Mouse (Mus musculus) heart, postnatal 0 days (tissue): ENCODE results near the gene Mcee. TPM values are rescaled to one million over a fixed set of nuclear protein-coding genes. Genes with fewer than 3 reads are reported as not detected.

Experiments
- ATAC-seq: fragments of 200-750 bp; cut with Nextera tagmentation; 2 replicates; pipeline ENCODE4 v1.8.0; 2017; ENCODE audit warnings: low read depth, moderate number of reproducible peaks, moderate library complexity; ENCODE audit not compliant: insufficient read depth
- DNase-seq: peaks from one replicate; pipeline ENCODE4 v3.0.0-alpha.2; 2016; ENCODE audit warnings: low spot score
- H3K27ac ChIP-seq: fragments of 300-500 bp; sonication (generic); 2 replicates; pipeline ENCODE4 v1.5.1; 2014; ENCODE audit warnings: low read depth, mild to moderate bottlenecking
- H3K27me3 ChIP-seq: fragments of 300-500 bp; sonication (generic); 2 replicates; pipeline ENCODE4 v1.6.1; 2014; ENCODE audit warnings: low read length, mixed read lengths; ENCODE audit not compliant: control insufficient read depth, insufficient read depth
- H3K36me3 ChIP-seq: fragments of 300-500 bp; sonication (generic); replicated peaks from 2 replicates; pipeline ENCODE4 v1.6.1; 2014; ENCODE audit warnings: low read length, mixed read lengths; ENCODE audit not compliant: control insufficient read depth, insufficient read depth
- H3K4me1 ChIP-seq: fragments of 300-500 bp; sonication (generic); 2 replicates; pipeline ENCODE4 v1.6.1; 2014; ENCODE audit warnings: antibody characterized with exemption; ENCODE audit not compliant: control insufficient read depth, insufficient read depth
- H3K4me2 ChIP-seq: fragments of 300-500 bp; sonication (generic); 2 replicates; pipeline ENCODE4 v1.6.1; 2014; ENCODE audit warnings: low read depth, mild to moderate bottlenecking, low read length, moderate library complexity
- H3K4me3 ChIP-seq: fragments of 300-500 bp; sonication (generic); 2 replicates; pipeline ENCODE4 v1.5.1; 2014; ENCODE audit warnings: low read depth, low read length
- H3K9ac ChIP-seq: fragments of 300-500 bp; sonication (generic); replicated peaks from 2 replicates; pipeline ENCODE4 v1.6.1; 2014; ENCODE audit warnings: low read depth, low read length, mixed read lengths
- H3K9me3 ChIP-seq: fragments of 300-500 bp; sonication (generic); replicated peaks from 2 replicates; pipeline ENCODE4 v1.6.1; 2016; ENCODE audit warnings: low read length; ENCODE audit not compliant: control insufficient read depth
- CTCF ChIP-seq: IDR thresholded peaks from 2 replicates; pipeline ENCODE4 v1.5.1; 2016; ENCODE audit warnings: antibody characterized with exemption, control low read depth, low read depth
- EP300 ChIP-seq: IDR thresholded peaks from 2 replicates; pipeline ENCODE4 v1.6.1; 2016; ENCODE audit warnings: antibody characterized with exemption, low read depth
- WGBS: fragments of 180-500 bp; shearing (Covaris S2); extraction: QIAGEN DNeasy Blood & Tissue Kit; methylation state at CpG from one replicate; pipeline ENCODE4 v1.1.7; 2014; 5-methylcytosine and 5-hydroxymethylcytosine counted together
- polyA plus RNA-seq: library from polyadenylated mRNA; unstranded; fragments of >200 nt; fragmentation: Nextera tagmentation; extraction: Ambion mirVana; gene quantifications from 2 replicates; pipeline ENCODE4 v1.2.1, GENCODE M21; 2015
- total RNA-seq: library from RNA; depleted of rRNA; stranded (reverse); fragments of >200 nt; gene quantifications from 2 replicates; pipeline ENCODE4 v1.2.3, GENCODE M21; 2014; ENCODE audit warnings: low replicate concordance

Mcee gene
- total and polyA plus RNA-seq, 2 experiments from 2014 or later: 13.2 to 218 TPM

- H3K4me3 ChIP-seq: no peak overlapping the region
- 60% methylated on average over 5 of the region's 5 CpGs for WGBS
- TF ChIP-seq EP300: no peak
- H3K4me1 ChIP-seq: no peaks in the 10 kb centered on the region
- no peaks in the 10 kb centered on the region for H3K27me3 ChIP-seq
- DNase-seq (no peak), ATAC-seq (no peak)
- H3K27ac ChIP-seq: no peak overlapping the region
- no peaks in the 10 kb centered on the region for H3K9me3 ChIP-seq
- no peak overlapping the region for H3K9ac ChIP-seq
- no peak overlapping the region for H3K4me2 ChIP-seq
- no peaks in the 10 kb centered on the region for H3K36me3 ChIP-seq
Measured at GRCm38 (mm10) chr7:64439595-64440518, 47.5 kb downstream of the Mcee start.

GRCm38 (mm10) chr7:64440519-64440918 lies 48.1 kb downstream of the Mcee start:
- DNase-seq: no peak
- no peaks in the 10 kb centered on the region for H3K36me3 ChIP-seq
- ATAC-seq: no peak
- WGBS: 74% methylated on average over 8 of the region's 8 CpGs
- no peaks in the 10 kb centered on the region for H3K9me3 ChIP-seq
- no peak overlapping the region for H3K4me3 ChIP-seq
- no peaks in the 10 kb centered on the region for H3K27me3 ChIP-seq
- no peak overlapping the region for H3K27ac ChIP-seq
- no peaks in the 10 kb centered on the region for H3K4me1 ChIP-seq
- H3K9ac ChIP-seq: no peak overlapping the region
- no peak overlapping the region for H3K4me2 ChIP-seq
- TF ChIP-seq CTCF: no peak
- TF ChIP-seq EP300: no peak

GRCm38 (mm10) chr7:64450631-64451030 lies 58.2 kb downstream of the Mcee start:
- Histone ChIP-seq H3K4me1 (no peaks in the 10 kb centered on the region), H3K4me3 (no peak overlapping the region), H3K27me3 (no peaks in the 10 kb centered on the region), H3K9me3 (no peaks in the 10 kb centered on the region), H3K27ac (no peak overlapping the region), H3K4me2 (no peak overlapping the region), H3K9ac (no peak overlapping the region), H3K36me3 (no peaks in the 10 kb centered on the region)
- no peak for ATAC-seq
- DNase-seq: no peak
- 75% methylated on average over 13 of the region's 13 CpGs for WGBS
- no peak for TF ChIP-seq EP300
- TF ChIP-seq CTCF: no peak

- Histone ChIP-seq H3K4me3 (no peak overlapping the region), H3K9ac (no peak overlapping the region), H3K27ac (no peak overlapping the region), H3K9me3 (no peaks in the 10 kb centered on the region), H3K4me2 (no peak overlapping the region), H3K27me3 (no peaks in the 10 kb centered on the region), H3K36me3 (no peaks in the 10 kb centered on the region), H3K4me1 (no peaks in the 10 kb centered on the region)
- no peak for TF ChIP-seq CTCF
- TF ChIP-seq EP300: no peak
- ATAC-seq (no peak), DNase-seq (no peak)
- 54% methylated on average over 4 of the region's 4 CpGs for WGBS
Measured at GRCm38 (mm10) chr7:64451441-64451840, 59.0 kb downstream of the Mcee start.

- Histone ChIP-seq H3K36me3 (no peaks in the 10 kb centered on the region), H3K27me3 (no peaks in the 10 kb centered on the region), H3K9ac (no peak overlapping the region), H3K4me2 (no peak overlapping the region), H3K9me3 (no peaks in the 10 kb centered on the region), H3K4me1 (no peaks in the 10 kb centered on the region), H3K27ac (no peak overlapping the region), H3K4me3 (no peak overlapping the region)
- TF ChIP-seq CTCF (no peak), EP300 (no peak)
- DNase-seq (no peak), ATAC-seq (no peak)
- WGBS: 58% methylated on average over 5 of the region's 5 CpGs
Measured at GRCm38 (mm10) chr7:64451861-64452382, 59.5 kb downstream of the Mcee start.
